Mouse (Mus musculus) adrenal gland, adult (tissue): ENCODE measurements at regions not wholly inside any gene's neighbourhood (a gene's known extent, or its start where the extent isn't known, plus 50 kb on each side); places are given as distances from the start of the nearest gene placed in this dataset.

Experiments used
- DNase-seq, 2 experiments: peaks; one replicate each; pipeline ENCODE4 v3.0.0; 2022 to 2023; ENCODE audit warnings: low spot score in 1 of 2; ENCODE audit not compliant: inconsistent age in 2 of 2

GRCm38 (mm10) chr11:19641153-19641552 is 283.0 kb upstream of the Spred2 start:
- DNase-seq, result peak; percentile 23 to 39

- DNase-seq, result no peak
Measured at GRCm38 (mm10) chr11:19644116-19644795, 279.9 kb upstream of the Spred2 start.

- no peak for DNase-seq
Measured at GRCm38 (mm10) chr11:19645106-19645505, 279.1 kb upstream of the Spred2 start.

- DNase-seq, result no peak
Measured at GRCm38 (mm10) chr11:19651522-19651921, 272.7 kb upstream of the Spred2 start.

GRCm38 (mm10) chr11:19651929-19652328 is 272.2 kb upstream of the Spred2 start:
- no peak for DNase-seq

GRCm38 (mm10) chr11:19659511-19659910 is 264.7 kb upstream of the Spred2 start:
- DNase-seq, result no peak

- peak in 1 of 2 experiments; percentile 33 for DNase-seq
Measured at GRCm38 (mm10) chr11:19666732-19667131, 257.4 kb upstream of the Spred2 start.

GRCm38 (mm10) chr11:19670853-19671530 is 253.2 kb upstream of the Spred2 start:
- DNase-seq, result peak; percentile 44 to 65

- no peak for DNase-seq
Measured at GRCm38 (mm10) chr11:19673012-19673411, 251.2 kb upstream of the Spred2 start.

GRCm38 (mm10) chr11:19676514-19676913 is 247.7 kb upstream of the Spred2 start:
- DNase-seq, result no peak

GRCm38 (mm10) chr11:19679041-19679440 is 245.1 kb upstream of the Spred2 start:
- DNase-seq, result no peak

GRCm38 (mm10) chr11:19679669-19680068 is 244.5 kb upstream of the Spred2 start:
- DNase-seq, result no peak

GRCm38 (mm10) chr11:19701198-19701597 is 223.0 kb upstream of the Spred2 start:
- DNase-seq, result no peak

GRCm38 (mm10) chr11:19708821-19709220 is 215.4 kb upstream of the Spred2 start:
- DNase-seq, result no peak

- DNase-seq, result no peak
Measured at GRCm38 (mm10) chr11:19709337-19709736, 214.8 kb upstream of the Spred2 start.

- DNase-seq, result no peak
Measured at GRCm38 (mm10) chr11:19713091-19713490, 211.1 kb upstream of the Spred2 start.

GRCm38 (mm10) chr11:19713597-19713996 is 210.6 kb upstream of the Spred2 start:
- no peak for DNase-seq

- peak in 1 of 2 experiments; percentile 35 for DNase-seq
Measured at GRCm38 (mm10) chr11:19714211-19714610, 210.0 kb upstream of the Spred2 start.

- DNase-seq, result no peak
Measured at GRCm38 (mm10) chr11:19714888-19715595, 209.1 kb upstream of the Spred2 start.

GRCm38 (mm10) chr11:19718165-19718564 is 206.0 kb upstream of the Spred2 start:
- DNase-seq, result no peak

GRCm38 (mm10) chr11:19729031-19729430 is 195.1 kb upstream of the Spred2 start:
- DNase-seq, result no peak

GRCm38 (mm10) chr11:19730747-19731146 is 193.4 kb upstream of the Spred2 start:
- DNase-seq, result no peak
